Mouse (Mus musculus) brain, adult 2 months (tissue): ENCODE data around the gene Akap13.

ENCODE experiments used
- DNase-seq: peaks from one replicate; pipeline ENCODE4 v3.0.0; 2011; ENCODE audit warnings: low read depth, low spot score

Akap13 gene

DNA sequence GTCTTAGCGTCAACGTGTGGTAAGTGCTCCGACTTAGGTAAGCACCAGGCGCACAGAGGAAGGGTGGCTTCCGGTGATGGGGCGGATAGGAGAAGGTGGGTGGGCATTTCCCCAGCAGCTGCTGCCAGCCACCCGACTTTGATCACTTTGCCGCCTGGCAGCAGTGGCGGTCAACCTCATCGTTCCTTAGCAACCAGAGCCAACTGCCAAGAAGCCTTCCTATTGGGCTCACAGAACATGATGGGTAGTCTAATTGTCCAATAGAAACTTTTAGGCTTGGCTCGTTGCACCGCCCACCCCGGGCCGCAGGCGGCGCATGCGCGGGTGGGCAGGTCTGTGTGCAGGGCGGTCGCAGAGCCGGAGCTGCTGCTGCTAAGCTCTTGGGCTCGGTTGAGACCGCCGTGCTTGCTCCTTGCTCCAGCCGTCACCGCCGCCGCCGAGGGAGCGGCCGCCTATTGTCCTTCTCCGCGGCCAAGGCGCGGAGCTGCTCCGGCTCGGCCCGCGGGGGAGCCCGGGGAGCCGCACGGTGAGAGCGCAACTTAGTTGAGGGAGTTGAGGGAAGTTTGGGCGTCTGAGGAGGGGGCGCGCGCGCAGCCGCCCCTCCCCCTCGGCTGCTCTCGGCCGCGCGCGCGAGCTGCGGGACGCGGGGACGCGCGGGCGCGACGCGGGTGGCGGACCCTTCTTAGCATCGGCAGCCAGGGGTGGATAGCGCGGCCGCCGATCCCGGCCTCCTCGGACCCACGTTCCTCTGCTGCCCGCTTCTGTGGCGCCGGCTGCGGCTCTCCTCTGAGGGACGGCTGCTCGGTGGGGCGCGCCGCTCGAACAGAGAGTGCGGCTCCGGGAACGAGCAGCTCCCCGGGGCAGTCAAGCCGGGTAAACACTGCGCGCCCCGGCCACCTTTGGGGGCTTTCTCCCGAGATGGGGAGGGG, at the start of gene Akap13:
TSS of gene Akap13 (plus strand) at position 312 of the 929 bp plus-strand sequence.
- DNase-seq: peak; percentile 98

DNA sequence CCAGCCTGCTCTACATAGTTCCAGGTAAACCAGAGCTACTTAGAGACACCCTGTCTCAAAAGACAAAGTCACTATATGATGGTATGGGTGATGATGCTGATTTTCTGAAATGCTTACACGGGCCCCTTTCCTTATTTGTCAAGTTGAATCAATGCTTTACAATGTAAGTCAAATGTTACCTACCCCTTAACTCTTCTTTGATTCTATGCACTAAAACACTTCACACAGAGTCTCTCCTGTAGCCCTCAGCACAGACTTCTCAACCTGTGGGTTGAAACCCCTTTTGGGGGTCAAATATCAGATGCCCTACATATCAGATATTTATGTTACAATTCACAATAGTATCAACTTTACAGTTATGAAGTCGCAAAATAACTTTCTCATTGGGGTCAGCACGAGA, 44.7 kb upstream of the Akap13 start:
- no peak for DNase-seq

DNA sequence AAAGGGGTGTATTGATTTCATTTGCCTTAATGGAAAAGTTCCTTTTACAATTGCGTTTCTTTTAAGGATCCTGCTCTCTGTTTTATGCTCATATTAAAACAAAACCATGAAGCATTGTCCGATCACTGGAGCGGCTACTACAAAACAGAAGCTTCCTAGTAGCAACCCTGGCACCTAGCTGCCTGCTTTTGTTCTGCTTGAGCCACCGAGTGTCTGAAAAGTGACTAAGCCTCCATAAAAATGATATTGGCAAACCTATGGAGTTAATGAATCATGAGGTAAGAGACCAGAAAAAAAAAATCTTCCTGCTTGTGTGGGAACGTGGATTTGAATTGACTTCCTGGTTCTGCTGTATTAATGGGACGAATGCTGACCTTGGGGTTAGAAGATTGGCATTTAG, 44.1 kb upstream of the Akap13 start:
- DNase-seq: no peak

DNA sequence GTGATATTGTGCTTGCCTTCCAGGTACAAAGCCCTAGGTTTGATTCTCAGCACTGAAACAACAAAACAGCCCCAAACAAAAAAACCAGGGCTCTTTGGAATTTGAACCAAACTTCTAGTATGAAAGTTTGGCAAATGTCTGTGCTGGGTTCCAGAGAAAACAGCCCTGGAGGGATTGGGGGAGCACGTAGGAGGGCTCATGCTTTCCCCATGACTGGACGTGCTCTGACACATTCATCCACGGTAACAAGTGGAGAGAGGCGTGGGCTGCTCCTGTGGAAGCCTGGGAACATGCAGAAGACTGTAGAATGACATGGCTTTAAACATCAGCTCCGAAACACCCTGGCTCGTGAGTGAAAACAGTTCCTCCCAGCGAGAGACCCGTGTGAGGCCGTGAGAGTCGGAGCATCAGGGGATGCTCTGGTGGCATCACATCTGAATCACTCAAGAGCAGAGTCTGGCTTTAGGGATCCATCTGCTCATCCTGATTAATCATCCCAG, 43.3 kb upstream of the Akap13 start:
- DNase-seq: peak; percentile 21

DNA sequence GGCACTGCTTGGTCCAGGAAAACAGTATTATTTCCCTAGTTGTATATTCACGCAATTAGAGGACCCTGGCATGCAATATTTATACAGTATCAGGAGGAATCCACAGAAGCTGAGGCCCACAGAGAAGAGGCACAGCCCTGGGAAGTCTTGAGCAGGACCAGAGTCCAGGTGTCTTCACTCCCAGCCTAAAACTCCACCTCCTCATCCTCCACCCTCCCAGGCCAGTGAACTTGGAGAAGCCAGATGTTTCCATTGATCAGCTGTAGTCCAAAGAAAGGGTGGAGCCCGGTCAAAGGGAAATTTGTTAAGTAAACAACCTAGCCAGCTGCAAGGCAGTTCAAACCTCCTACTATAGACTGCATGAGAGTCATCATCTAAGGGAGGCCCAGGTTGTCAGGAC, 42.8 kb upstream of the Akap13 start:
- no peak for DNase-seq

DNA sequence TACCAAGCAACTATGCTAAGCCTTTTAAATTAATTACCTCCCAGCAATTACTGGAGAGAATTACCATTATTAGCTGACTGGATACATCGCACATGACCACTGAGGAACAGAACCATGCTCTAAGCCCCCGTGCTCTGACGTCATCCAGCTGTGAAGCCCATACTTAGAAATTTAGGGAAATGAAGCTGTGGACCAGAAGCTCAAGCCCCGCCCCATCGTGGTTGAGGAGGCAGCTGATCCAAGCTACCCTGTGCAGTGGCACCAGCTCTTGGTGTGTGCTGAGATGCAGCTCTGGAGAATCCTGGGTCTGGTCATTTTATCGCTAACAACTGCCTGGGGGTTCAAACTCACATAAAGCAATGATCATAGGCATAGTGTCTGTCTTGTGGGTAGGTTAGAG, 41.4 kb upstream of the Akap13 start:
- no peak for DNase-seq

DNA sequence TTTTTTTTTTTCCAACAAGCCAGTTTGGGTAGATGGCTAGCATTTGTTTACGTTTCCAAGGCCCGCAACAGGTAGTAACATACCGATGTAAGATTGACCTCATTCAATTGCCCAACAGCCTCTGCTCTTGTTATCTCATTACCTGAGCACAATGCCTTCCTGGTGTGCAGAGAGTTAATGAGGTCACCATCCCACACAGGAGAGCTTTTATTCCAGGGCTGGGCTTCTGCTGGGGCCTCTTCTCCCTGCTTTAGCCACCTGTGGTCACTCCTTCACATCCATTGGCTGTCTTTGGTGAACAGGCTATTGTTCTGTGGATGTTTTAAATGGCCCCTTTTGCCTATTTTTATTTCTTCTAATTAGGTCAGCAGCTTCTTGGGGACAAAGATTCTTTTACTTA, 41.0 kb upstream of the Akap13 start:
- DNase-seq: no peak

DNA sequence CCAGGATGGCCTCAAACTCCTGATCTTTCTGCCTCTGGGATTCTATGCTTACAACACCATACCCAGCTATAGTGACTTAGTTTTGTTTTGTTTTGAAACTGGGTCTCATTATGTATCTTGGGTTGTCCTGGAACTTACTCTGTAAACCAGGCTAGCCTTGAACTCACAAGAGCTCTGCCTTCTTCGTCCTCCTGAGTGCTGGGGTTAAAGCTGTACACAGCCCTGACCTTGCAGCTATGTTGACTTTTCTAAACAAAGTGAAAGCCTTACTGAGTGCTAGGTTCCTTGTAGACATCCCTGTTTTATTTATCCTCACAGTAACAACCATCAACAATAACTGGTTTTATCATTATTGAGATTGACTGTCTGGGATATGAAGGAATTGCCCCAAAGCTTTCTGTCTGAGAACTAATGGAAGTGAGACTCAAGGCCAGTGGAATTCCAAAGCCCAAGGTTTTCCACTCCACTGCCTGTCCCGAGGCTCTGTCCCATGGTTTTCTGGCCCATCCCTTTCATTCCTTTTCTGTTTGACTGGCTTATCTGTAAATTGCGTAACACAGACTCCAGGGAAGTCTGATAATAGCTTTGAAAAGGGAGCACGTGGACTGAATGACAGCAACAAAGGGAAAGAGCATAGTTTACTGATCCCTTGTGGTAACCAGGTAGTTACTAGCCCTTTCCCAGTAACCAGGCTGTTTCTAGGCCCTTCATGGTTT, 40.0 kb upstream of the Akap13 start:
- DNase-seq: no peak

DNA sequence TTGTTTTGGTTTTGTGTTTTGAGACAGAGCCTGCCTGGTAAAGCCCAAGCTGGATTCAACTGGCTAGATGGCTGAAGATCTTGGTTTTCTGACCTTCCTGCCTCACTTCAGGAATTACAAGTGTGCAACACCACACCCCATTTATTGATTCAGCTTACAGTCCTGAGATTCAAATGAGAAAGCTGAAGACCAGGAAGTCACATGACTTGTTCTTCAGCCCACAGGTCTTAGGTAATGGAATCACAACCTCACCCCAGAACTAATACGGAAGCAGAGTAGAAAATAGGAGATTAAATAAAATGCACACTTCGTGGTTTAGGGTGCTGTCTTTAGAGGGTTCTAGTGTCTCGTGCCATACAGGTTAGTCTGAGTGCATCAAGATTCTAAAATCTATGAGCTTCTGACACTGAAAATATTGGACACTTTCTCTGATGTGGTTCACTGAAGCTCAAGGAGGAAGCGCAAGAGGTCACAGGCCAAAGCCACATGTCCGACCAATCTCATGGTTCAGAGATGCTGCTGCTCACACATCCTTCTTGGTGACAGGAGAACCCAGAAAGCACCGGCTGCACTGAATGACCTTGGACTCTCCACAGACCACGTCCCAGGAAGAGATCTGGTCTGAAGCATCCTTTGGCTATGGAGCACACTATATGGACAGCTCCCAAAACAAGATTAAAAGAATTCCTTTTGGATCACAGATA, 39.3 kb upstream of the Akap13 start:
- DNase-seq: no peak

DNA sequence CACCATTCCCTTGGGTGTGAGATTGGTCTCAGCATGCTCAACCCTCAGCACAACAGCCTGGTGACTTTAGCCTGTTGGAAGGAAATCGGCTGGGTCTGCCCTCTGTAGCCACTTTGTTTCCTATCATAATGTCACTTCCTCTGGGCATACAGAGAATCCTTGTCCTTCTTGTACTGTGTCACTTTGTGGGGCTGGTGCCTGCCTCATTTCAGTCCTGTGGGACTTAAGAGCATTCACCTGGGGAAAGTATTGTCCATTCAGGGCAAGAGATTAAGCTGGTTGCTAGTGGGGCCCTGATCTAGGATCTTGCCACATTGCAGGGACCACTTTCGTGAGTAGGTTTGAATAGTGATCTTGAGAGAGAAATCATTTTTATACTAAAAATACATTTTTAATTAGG, 34.4 kb upstream of the Akap13 start:
- no peak for DNase-seq

DNA sequence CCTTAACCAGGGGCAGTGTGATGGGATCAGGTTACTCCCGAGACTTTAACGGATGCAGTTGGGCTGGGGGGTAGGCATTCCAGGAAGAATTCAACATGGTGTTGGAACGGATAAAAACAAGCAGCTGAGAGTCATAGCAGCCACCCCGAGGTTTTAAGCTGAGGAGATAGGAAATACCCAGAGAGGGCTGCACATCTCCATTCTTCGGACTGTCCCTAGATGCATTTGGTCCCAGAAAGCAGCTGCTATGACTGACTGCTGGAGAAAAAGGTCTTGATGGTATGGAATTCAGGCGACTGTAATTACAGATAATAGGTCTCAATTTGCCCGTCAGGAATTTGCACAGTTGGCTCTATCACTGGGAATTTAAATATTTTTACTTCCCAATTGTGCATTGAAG, 31.2 kb upstream of the Akap13 start:
- no peak for DNase-seq

DNA sequence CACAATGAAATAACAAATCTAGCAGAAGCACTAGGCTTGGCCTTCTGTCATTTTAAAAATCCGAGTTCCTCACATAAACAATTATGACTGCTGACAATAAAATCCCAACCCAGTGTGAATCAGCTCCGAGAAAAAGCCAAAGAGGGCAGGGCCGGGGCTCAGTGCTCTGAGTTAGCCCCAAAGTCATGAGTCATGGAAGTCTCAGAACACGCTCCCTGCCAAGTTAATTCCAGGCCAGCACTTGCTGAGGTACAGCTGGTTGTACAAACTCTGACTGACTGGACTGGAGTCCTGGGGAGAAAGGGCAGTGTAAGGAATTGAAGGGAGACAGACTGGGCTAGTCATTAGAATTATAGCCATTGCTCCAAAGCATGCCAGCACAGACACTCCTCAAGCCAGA, 28.0 kb upstream of the Akap13 start:
- peak; percentile 40 for DNase-seq

DNA sequence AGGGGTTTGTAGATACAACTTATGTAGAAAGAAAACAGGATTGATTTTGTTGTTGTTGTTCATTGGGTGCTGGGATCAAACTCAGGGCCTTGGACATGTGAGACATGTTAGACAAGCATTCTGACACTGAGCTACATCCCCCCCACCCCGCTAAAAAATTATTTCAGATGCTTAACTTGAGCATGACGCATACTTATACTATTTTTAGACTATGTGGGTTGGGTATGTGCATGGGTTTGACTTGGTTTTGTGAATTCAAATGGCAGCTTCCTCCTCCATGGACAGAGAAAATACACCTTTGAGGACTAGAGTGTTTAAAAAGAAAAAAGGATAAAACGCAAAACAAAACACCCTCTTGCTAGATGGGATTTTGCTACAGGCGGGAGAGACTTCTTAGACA, 26.4 kb upstream of the Akap13 start:
- peak; percentile 26 for DNase-seq

DNA sequence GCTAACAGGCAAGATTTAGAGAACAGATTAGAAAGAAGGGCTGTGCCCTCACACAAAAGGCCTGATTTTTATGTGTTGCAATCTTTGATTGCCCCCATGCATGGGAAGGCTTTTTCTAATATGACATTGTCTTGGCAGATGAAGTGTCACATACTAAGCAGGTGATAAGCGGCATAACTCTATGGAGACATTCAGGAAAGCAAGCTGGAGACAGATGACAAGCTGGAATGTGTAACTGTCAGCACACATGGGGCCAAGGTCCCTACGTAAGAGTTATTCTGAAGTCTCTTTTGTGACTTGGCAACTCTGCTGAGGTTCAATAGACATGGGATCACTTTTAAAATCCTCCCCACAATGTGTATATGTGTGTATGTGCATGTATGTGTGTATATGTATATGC, 24.8 kb upstream of the Akap13 start:
- no peak for DNase-seq

DNA sequence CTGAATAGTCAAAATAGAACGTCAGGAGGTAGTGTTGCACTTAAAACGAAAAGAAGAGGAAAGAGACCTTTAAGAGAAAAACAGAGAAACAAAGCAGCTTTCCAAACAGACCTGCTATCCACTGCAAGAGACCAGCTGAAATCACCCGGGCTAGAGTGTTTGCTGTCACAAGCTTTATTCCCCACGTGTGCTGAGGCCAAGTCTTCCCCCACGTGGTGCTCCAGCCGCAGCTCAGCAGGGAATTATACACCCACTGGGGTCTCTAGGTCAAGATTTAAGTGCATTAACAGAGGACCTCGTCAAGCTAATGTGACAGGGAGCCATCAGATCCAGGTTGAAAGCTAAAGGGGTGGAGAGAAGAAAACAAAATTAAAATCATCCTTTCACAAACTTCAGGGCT, 24.3 kb upstream of the Akap13 start:
- no peak for DNase-seq

DNA sequence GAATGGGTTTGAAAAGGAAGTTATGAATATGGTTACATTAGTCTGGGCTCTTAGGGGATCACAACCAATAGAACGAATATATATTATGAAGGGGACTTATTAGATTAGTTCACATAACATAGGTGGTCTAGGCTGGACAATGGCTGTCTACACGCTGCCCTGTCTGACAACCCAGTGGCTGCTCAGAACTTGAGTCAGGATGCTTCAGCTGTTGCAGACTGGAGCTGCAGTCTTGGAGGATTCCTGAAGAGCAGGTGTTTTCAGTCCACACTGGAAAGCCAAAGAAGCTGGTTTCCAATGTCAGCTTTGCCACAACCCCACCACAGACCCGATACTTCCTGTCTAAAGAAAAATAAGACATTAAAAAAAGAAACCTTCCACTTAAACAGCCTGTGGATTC, 23.3 kb upstream of the Akap13 start:
- DNase-seq: no peak

DNA sequence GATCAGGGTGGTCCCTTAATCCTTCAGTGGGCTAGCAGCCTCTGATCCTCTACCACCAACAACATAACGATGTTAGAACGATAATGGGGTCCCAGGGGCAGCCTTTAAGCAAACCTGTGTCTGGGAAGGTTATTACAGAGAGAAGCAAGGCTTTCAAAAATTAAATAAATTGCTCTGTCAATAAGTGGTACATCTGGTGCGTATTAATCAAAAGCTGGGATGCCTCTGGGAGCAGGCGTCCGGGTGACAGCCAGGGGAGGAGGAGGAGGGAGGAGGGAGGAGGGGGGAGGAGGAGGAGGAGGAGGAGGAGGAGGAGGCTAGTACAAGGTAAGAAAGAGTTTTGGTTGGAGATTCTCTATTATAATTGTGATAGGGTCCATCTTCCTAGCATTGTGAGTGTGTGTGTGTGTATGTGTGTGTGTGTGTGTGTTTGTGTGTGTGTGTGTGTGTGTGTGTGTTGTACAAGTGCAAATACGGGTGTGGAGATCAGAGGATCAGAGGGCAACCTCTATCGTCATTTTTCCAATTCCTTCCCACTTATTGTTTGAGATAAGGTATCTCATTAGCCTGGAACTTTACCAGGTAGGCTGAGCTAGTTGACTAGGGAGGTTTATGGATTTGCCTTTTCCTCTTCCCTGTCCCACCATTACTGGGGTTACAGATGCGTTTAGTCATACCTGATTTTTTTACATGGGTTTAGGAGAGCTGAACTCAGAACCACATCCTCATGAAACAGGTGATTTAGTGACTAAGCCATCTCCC, 18.7 kb upstream of the Akap13 start:
- DNase-seq: no peak

DNA sequence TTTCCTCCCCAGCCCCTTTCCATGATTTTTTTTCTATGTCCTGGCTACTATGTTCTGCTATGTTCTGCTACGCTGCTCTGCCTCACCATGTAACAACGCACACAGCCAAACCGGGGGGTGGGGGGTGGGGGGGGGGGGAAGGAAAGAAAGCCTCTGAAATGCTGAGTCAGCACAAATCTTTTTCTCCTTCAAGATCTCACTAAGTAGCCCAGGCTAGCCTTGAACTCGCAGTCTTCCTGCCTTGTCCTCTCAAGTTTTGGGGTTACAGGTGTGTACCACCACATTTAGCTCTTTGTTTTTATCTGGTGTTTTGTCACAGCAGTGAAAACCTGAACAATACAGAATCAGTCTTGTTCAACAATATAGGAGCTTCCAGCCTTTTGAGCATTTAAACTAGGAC, 15.8 kb upstream of the Akap13 start:
- no peak for DNase-seq

DNA sequence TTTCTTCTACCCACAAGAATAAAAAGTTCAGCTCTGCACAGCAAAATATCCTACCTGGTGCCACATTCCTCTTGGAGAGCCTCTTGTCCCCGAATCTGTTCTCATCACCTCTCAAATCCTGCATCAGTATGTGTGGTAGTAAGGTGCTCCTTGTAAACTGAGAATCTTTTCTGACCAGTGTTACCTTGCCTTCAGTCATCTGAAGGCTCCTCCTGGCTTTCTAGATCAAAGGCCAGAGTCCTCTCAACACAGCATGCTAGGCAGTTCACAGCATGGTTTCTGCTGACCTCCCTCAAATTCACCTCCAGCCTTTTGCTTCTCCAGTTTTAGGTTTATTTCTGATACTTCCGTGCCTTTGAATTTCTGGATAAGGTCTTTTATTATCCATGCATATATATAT, 15.1 kb upstream of the Akap13 start:
- DNase-seq: no peak

DNA sequence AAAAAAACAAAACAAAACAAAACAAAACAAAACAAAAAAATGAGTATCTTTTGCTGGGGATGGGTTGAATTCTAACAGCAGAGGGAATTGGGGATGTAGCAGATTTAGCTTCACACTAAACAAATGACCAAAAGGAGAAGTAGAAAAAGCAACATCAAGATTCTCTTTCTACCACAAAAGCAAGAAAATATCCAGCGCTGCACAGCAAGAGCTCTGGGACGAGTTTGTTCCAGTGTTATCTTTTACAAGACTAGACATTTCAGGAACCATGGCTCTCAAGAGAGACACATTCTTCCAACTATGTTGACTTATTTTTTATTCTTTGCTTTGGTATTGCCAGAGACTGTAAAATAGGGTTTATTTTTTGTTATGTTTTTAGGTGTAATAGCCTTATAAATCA, 13.4 kb upstream of the Akap13 start:
- no peak for DNase-seq

DNA sequence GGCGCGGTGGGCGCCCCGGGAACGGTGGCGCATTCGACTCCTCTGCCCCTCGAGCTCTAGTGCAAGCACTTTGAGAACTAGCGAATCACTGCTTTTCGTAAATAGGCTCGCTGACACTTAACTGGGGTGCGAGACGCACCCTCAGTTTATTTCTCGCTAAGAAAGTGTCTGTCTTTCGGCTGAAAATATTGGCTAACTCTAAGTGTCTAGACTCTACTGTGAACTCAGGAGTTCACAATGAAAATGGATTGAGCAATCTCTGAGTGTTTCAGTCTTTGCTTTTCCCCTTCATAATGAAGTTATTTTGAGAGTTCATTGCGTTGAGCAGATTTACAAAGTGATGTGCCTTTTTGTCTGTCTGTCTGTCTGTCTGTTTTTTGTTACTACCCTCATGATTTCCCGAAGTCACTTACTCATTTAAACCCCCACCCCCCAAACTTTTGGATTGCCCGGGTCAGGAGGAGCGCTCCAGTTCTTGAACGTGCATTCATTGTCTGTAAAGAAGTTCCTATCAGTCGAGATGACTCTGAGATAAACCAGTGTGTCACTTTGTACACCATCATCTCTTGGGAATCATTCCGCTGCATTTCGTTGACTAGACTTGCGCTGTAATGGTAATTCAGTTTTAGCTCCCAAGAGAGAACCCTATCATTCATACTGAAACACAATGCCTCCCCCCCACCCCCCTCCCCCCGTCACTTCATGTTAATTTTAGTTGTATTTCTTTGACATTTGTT, 986 bp downstream of the Akap13 start:
- DNase-seq: peak; percentile 23
